Mouse (Mus musculus) brain, embryonic 14.5 days (tissue): ENCODE data around the gene Ino80e.

ENCODE experiments used
- CTCF ChIP-seq: fragments of 200-500 bp; IDR thresholded peaks from 2 replicates; pipeline ENCODE4 v1.5.1; 2012; ENCODE audit warnings: inconsistent platforms, mild to moderate bottlenecking, moderate library complexity, borderline replicate concordance; ENCODE audit not compliant: insufficient read depth, insufficient read length; ENCODE audit errors: extremely low read depth
- POLR2A ChIP-seq: fragments of 200-500 bp; IDR thresholded peaks from 2 replicates; pipeline ENCODE4 v1.6.1; 2012; ENCODE audit warnings: mild to moderate bottlenecking, inconsistent platforms, borderline replicate concordance; ENCODE audit not compliant: poor library complexity, insufficient read depth, insufficient read length, severe bottlenecking; ENCODE audit errors: extremely low read depth

GRCm38 (mm10) chr7:126817595-126817994 lies 44.6 kb downstream of the Ino80e start:
- TF ChIP-seq POLR2A: no peak
- no peak for TF ChIP-seq CTCF
